Mouse (Mus musculus) liver, adult 2 months (tissue): ENCODE results near the gene Fxyd7. TPM values are rescaled to one million over a fixed set of nuclear protein-coding genes. Genes with fewer than 3 reads are reported as not detected.
A peak's percentile ranks its signal among the peaks of the same experiment; 100 is the strongest.

ENCODE experiments used
- DNase-seq: peaks from one replicate; pipeline ENCODE4 v3.0.0-alpha.2; 2011; ENCODE audit warnings: low read depth, low spot score; ENCODE audit errors: extremely low read depth
- H3K27ac ChIP-seq: fragments of 200-500 bp; replicated peaks from 2 replicates; pipeline ENCODE4 v1.5.1; 2012; ENCODE audit warnings: low read depth, mild to moderate bottlenecking, control low read depth, inconsistent platforms, low read length; ENCODE audit not compliant: insufficient read depth
- H3K27me3 ChIP-seq: fragments of 200-500 bp; 2 replicates; pipeline ENCODE4 v1.6.1; 2012; ENCODE audit warnings: mild to moderate bottlenecking, moderate library complexity, low read length, inconsistent platforms; ENCODE audit not compliant: control insufficient read depth, insufficient read depth
- H3K36me3 ChIP-seq: fragments of 200-500 bp; 2 replicates; pipeline ENCODE4 v1.6.1; 2012; ENCODE audit warnings: low read length, inconsistent platforms; ENCODE audit not compliant: control insufficient read depth, insufficient read depth
- H3K4me1 ChIP-seq: fragments of 200-500 bp; 2 replicates; pipeline ENCODE4 v1.6.1; 2011; ENCODE audit warnings: low read length; ENCODE audit not compliant: control insufficient read depth, insufficient read depth
- H3K4me3 ChIP-seq: fragments of 200-500 bp; 2 replicates; pipeline ENCODE4 v1.5.1; 2011; ENCODE audit warnings: low read depth, mild to moderate bottlenecking, control low read depth, low read length, moderate library complexity; ENCODE audit not compliant: insufficient read depth
- H3K79me2 ChIP-seq: fragments of 200-500 bp; 2 replicates; pipeline ENCODE4 v1.6.1; 2012; ENCODE audit warnings: inconsistent platforms, mild to moderate bottlenecking, low read length, moderate library complexity; ENCODE audit not compliant: control insufficient read depth, insufficient read depth
- H3K9ac ChIP-seq: fragments of 200-500 bp; 2 replicates; pipeline ENCODE4 v1.6.1; 2012; ENCODE audit warnings: low read depth, mild to moderate bottlenecking, control low read depth, inconsistent platforms, low read length
- CTCF ChIP-seq: fragments of 200-500 bp; IDR thresholded peaks from 2 replicates; pipeline ENCODE4 v1.5.1; 2011; ENCODE audit warnings: low read depth, low read length, control low read depth
- POLR2A ChIP-seq: fragments of 200-500 bp; IDR thresholded peaks from 2 replicates; pipeline ENCODE4 v1.6.1; 2011; ENCODE audit warnings: low read length, control low read depth; ENCODE audit not compliant: insufficient read depth; ENCODE audit errors: extremely low read depth
- WGBS: fragments of 180-500 bp; shearing (Covaris S2); methylation state at CpG from one replicate; pipeline ENCODE4 v1.1.7; 2018; 5-methylcytosine and 5-hydroxymethylcytosine counted together
- polyA plus RNA-seq: library from polyadenylated mRNA; depleted of rRNA; stranded (reverse); fragments of >200 nt; gene quantifications from 2 replicates; pipeline ENCODE4 v1.2.3, GENCODE M21; 2012
- total RNA-seq: library from RNA; depleted of rRNA; stranded (reverse); fragments of >200 nt; gene quantifications from 2 replicates; pipeline ENCODE4 v1.2.3, GENCODE M21; 2014

The Fxyd7 gene
- total and polyA plus RNA-seq, 2 experiments: 0.92 TPM; not detected in 1

GRCm38 (mm10) chr7:31049135-31049845 lies 2.0 kb downstream of the Fxyd7 start:
- no peak overlapping the region for H3K4me3 ChIP-seq
- H3K27ac ChIP-seq: no peak overlapping the region
- peaks cover 3% of the 10 kb centered on the region for H3K36me3 ChIP-seq
- peaks cover 10% of the 10 kb centered on the region; the same call in 1 of the 2 replicates for H3K4me1 ChIP-seq
- no peak overlapping the region for H3K9ac ChIP-seq
- H3K79me2 ChIP-seq: no peaks in the 10 kb centered on the region
- TF ChIP-seq CTCF (no peak), POLR2A (no peak)
- DNase-seq: peak; percentile 13
- no peaks in the 10 kb centered on the region for H3K27me3 ChIP-seq
- 50% methylated on average over 5 of the region's 5 CpGs for WGBS

- Histone ChIP-seq H3K36me3 (no peaks in the 10 kb centered on the region), H3K4me3 (peak within 1 kb of the TSS; percentile 58), H3K27ac (peak within 1 kb of the TSS; percentile 17; the same call in 1 of the 2 replicates), H3K9ac (peak within 1 kb of the TSS; percentile 46), H3K4me1 (no peaks in the 10 kb centered on the region), H3K79me2 (no peaks in the 10 kb centered on the region), H3K27me3 (no peaks in the 10 kb centered on the region)
- no peak for TF ChIP-seq CTCF
- TF ChIP-seq POLR2A: no peak
- WGBS: 60% methylated on average over 10 of the region's 10 CpGs
- no peak for DNase-seq
Observed at GRCm38 (mm10) chr7:31042431-31042910, 8.8 kb downstream of the Fxyd7 start, which contains the start of gene Fxyd5. Fxyd5 (minus strand) TSS chr7:31042481.

- H3K9ac ChIP-seq: peak overlapping the region; percentile 46
Observed at GRCm38 (mm10) chr7:31041662-31042315, 9.5 kb downstream of the Fxyd7 start.

GRCm38 (mm10) chr7:31041023-31041407 lies 10.3 kb downstream of the Fxyd7 start:
- no peak for DNase-seq
- H3K4me1 ChIP-seq: no peaks in the 10 kb centered on the region
- no peak overlapping the region for H3K4me3 ChIP-seq
- no peaks in the 10 kb centered on the region for H3K79me2 ChIP-seq
- TF ChIP-seq CTCF (no peak), POLR2A (no peak)
- no peaks in the 10 kb centered on the region for H3K36me3 ChIP-seq
- 58% methylated on average over 8 of the region's 8 CpGs for WGBS
- H3K27ac ChIP-seq: no peak overlapping the region
- H3K27me3 ChIP-seq: no peaks in the 10 kb centered on the region
- H3K9ac ChIP-seq: no peak overlapping the region

More at GRCm38 (mm10) chr7:31041662-31042315, 9.5 kb downstream of the Fxyd7 start:
- no peak for TF ChIP-seq POLR2A
- no peak for TF ChIP-seq CTCF
- peak overlapping the region; percentile 17; the same call in 1 of the 2 replicates for H3K27ac ChIP-seq
- DNase-seq: no peak
- no peaks in the 10 kb centered on the region for H3K27me3 ChIP-seq
- H3K36me3 ChIP-seq: no peaks in the 10 kb centered on the region
- no peaks in the 10 kb centered on the region for H3K4me1 ChIP-seq
- H3K4me3 ChIP-seq: peak overlapping the region; percentile 58
- WGBS: 13% methylated on average over 28 of the region's 28 CpGs
- no peaks in the 10 kb centered on the region for H3K79me2 ChIP-seq

GRCm38 (mm10) chr7:31040281-31041022 lies 10.8 kb downstream of the Fxyd7 start:
- WGBS: 86% methylated on average over 12 of the region's 12 CpGs
- no peaks in the 10 kb centered on the region for H3K36me3 ChIP-seq
- no peak for DNase-seq
- no peaks in the 10 kb centered on the region for H3K27me3 ChIP-seq
- H3K79me2 ChIP-seq: no peaks in the 10 kb centered on the region
- H3K27ac ChIP-seq: no peak overlapping the region
- H3K9ac ChIP-seq: peak overlapping the region; percentile 10; the same call in 1 of the 2 replicates
- no peaks in the 10 kb centered on the region for H3K4me1 ChIP-seq
- no peak overlapping the region for H3K4me3 ChIP-seq
- TF ChIP-seq CTCF: no peak
- no peak for TF ChIP-seq POLR2A
